Mouse (Mus musculus) cerebellum, postnatal 10 days (tissue): ENCODE data around the gene Gm16503.
"Not testable (repeated sequence)": the region's sequence is repeated elsewhere in the genome, so short reads cannot be mapped to it uniquely, and the experiment has no call there.

ENCODE experiments used
- DNase-seq, 2 experiments: peaks; one replicate each; pipeline ENCODE4 v3.0.0; 2021; ENCODE audit warnings: mixed read lengths in 2 of 2

Gene Gm16503

DNA sequence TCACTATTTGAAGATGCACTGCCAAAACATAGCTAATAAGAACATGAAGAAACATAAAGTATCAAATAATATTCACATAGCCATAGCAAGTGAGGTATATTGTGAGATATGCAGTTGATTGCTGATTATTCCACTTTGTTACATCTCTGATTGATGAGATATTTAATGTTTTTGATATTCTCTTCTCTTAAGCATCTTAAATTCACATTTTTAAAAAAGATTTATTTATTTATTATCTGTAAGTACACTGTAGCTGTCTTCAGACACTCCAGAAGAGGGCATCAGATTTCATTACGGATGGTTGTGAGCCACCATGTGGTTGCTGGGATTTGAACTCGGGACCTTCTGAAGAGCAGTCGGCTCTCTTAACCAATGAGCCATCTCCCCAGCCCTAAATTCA is at the start of gene Gm16503:
Gm16503 (plus strand) TSS at position 301 of the 400 bp plus-strand sequence.
- not testable (repeated sequence) for DNase-seq

DNA sequence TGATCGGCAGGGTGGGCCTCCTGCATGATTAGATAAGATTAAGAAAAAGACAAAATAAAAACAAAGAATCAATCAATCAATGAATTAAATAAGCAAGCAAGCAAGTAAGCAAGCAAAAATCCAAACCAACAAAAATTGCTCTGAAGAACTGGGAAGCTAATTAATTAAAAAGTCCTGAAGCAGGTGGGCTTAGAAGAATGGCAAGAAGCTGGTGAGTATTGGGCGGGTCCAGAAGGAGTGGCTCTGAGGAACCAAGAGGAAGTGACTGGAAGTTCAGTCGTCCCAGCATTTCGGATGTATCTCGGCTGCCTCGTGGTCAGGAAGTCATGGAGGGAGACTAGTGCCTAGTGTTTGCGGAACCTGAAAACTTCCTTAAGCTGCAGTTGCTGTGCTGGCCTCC is 47.9 kb upstream of the Gm16503 start, which contains the start of gene Zfp982:
Zfp982 (plus strand) TSS at position 301 of the 400 bp plus-strand sequence.
- not testable (repeated sequence) for DNase-seq

DNA sequence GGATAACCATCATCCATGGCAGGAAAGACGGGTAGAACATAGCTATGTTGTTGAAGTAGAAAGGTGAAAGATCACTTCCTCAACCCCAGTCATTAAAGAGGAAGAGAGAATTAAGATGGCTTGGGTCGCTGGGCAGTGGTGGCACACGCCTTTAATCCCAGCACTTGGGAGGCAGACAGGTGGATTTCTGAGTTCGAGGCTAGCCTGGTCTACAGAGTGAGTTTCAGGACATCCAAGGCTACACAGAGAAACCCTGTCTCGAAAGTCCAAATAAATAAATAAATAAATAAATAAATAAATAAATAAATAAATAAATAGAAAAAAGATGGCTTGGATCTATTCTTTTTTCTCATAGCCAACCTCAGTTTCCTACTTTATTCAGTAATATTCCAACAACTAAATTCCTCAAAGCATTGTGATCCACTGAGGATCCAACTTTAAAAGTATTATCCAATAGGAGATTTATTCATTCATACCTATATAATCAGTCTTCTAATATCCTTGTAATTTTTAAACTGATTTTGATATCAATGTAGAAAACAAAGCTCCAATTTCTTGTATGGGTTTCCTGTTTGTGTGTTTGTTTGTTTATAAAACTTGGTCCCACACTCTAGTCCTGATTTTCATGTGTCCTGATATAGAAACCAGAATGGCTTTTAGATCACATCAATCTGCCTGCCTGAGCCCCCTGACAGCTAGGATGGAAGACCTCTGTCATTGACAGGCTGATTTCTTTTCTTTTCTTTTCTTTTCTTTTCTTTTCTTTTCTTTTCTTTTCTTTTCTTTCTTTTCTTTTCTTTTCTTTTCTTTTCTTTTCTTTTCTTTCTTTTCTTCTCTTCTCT is 41.0 kb upstream of the Gm16503 start:
- DNase-seq, result not testable (repeated sequence)

DNA sequence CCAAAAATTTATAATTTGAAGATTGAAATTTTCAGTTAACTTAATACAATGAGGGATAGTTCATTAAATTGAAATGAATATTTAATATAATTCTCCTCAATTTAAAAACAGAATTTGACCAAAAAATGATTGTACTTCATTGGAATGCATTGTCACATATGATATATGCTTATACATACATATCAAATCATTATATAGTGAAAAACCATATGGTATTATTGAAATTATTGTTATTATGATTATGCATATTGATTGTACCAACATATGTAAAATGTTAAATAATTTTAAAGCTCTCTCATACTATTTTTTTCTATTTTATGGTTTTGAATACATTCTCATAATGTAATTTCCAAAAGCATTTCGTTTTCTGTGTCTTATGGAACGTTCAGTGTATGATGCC is 30.8 kb upstream of the Gm16503 start:
- no peak for DNase-seq

DNA sequence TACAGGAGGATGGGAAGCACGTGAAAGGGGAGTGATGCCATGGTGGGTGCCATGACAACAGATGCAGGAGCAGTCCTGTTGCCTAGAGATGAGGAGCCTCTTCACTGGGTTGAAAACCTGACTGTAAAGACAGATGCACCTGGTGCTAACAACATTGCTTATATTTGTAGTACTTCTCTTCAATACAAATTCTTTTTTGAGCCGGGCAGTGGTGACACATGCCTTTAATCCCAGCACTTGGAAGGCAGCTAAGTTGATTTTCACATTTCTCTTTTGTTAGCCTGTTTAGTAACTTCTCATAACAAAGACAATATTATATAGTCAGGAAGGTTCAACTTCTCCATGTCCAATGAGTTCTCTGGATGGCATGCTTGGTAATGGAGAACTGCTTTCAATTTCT is 21.0 kb upstream of the Gm16503 start:
- no peak for DNase-seq

DNA sequence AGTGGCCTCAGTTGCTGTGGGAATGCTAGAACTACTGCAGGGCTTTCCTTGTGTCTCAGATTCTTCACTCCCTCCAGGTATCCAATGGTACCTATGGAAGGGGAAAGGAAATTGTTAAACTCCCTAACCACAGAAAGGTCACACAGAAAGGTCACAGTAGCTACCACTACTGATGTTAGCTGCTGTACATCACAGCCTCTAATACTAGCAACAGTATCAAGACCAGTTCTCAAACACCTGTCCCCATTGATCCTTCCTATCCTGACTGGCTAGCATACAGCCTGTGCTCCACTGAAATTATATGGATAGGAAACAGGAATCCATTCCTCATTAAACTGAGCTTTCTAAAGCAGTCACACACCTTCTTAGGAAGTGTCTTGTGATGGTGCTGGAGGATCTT is 19.9 kb upstream of the Gm16503 start:
- DNase-seq, result no peak

DNA sequence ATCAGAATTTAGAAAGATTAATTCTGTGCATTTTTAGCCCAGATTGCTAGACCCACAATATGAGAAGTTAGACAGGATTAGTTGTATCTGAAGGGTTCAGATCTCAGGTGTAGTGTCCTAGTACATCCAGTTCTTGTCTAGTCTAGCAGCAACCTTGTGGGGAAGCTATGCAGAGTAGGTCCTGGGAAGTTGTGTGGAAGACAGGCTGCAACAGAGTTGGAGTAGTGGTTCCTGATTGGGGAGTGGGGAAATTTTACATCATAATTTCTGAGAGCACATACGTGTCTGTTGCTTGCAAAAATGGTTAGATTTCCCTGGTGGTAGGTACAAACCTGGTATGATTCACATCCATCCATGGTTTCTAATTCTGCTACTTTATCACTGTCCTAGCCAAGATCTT is 14.9 kb upstream of the Gm16503 start:
- DNase-seq, result no peak

DNA sequence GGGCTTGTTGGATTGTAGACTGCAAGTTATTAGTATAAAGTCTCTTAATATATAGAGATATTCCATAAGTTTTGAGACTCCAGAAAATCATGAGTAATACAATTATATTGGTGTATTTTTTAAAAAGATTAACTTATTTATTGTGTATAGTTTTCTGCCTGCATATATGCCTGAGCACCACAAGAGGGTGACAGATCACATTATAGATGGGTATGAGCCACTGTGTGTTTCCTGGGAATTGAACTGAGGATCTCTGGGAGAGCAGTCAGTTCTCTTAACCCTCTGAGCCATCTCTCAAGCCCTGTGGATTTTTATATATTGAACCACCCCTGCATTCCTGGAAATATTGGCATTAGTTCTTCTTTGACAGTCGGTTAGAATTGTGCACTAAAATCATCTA is 9.7 kb upstream of the Gm16503 start:
- DNase-seq, result no peak

DNA sequence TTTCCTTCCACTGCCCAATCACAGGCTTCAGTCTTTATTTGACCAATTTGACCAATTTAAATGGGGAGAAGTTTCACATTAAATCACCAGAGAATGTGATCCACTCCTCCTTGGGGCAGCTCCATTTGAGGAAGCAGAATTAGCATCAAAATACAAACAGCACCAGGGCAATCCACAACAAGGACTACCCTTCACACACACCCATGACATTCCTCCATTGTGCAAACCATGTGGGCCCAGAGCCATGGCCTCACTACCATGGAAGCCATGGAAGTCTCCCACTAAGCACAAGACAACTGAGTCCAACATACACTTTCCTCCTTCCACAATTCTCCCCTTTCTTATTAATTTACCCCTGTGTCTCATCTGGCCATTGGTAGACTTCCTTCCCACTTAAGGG is 4.1 kb upstream of the Gm16503 start:
- not testable (repeated sequence) for DNase-seq

DNA sequence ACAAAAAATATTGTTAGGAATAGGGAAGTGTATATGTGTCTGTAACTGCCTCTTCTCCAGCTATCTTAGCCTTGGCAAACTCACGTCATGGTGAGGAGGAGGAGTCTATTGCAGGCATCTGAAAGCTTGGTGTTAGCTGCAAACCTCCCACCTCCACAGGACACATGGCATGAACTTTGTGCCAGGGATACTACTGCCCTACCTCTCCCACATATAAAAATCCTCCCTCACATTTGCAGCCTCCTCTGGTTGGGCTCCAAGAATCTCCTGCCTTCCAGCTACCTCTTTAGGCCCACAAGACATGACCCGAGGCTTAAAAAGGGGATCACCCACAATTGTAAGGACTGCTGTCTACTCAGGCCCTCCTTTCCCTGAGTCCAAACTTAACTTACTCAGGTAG is 2.3 kb upstream of the Gm16503 start:
- no peak for DNase-seq

DNA sequence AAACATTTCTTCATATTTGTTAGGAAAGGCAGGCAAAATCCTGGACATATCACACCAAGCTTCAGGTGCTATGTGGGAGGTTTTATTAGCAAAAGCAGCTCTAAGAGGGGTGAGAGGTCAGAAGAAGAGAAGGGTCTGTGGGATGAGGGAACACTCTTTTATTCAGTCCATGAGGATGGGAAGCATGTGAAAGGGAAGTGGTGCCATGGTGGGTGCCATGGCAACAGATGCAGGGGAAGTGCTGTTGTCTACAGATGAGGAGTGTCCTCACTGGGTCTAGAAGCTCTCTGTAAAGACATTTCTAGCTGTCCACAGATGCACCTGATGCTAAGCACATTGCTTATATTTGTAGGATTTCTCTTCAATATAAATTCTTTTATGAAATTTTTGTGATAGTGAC is 1.1 kb downstream of the Gm16503 start:
- no peak for DNase-seq

DNA sequence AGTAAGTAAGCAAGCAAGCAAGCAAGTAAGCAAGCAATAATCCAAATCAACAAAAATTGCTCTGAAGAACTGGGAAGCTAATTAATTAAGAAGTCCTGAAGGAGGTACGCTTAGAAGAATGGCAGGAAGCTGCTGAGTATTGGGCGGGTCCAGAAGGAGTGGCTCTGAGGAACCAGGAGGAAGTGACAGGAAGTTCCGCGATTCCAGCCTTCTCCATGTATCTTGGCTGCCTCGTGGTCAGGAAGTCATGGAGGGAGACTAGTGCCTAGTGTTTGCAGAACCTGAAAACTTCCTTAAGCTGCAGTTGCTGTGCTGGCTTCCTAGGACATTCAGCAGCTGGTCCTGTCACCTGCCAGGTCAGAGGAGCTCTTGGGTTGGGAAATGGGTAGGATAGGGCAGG is 13.1 kb downstream of the Gm16503 start, which contains the start of gene Zfp985:
Zfp985 (plus strand) TSS at position 207 of the 400 bp plus-strand sequence.
- DNase-seq, result not testable (repeated sequence)

DNA sequence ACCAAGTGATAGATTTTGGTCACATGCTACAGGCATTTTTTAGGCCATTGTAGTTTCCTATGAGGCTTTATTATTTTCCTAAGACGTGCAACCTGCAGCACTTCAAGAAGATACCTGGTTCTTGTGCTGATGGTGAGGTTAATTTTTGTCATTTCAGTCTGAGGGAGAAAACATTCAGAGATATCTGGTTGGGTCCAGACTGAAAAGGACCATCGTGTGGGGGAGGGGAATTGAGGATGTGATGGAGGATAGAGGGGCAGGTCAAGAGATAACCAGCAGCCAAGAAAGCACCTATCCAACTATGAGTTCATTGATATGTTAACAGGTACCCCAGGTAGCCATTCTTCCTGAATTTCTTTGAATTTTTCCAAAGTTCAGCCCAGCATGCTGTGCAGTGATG is 14.3 kb downstream of the Gm16503 start:
- DNase-seq, result not testable (repeated sequence)

DNA sequence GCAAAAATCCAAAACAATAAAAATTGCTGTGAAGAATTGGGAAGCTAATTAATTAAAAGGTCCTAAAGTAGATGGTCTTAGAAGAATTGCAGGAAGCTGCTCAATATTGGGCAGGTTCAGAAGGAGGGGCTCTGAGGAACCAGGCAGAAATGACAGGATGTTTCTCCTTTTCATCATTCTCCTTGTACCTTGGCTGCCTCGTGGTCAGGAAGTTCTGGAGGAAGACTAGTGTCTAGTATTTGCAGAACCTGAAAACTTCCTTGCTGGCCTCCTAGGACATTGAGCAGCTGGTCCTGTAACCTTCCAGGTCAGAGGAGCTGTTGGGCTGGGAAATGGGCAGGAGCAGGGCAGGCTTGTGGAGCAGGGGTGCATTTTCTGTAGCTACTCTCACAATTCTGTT is 16.9 kb downstream of the Gm16503 start:
- DNase-seq, result not testable (repeated sequence)

DNA sequence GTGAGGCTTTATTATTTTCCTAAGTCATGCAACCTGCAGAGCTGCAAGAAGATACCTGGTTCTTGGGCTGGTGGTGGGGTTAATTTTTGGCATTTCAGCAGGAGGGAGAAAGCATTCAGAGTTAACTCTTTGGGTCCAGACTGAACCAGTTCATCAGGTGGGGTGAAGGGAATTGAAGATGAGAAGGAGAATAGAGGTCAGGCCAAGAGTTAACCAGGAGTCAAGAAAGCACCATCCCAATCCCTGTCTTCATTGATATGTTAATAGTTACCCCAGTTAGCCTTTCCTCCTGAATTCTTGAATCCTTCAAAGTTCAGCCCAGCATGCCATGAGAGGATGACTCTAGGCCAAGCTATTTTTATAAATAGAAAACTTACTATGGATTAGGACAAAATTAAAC is 18.0 kb downstream of the Gm16503 start:
- DNase-seq, result not testable (repeated sequence)

DNA sequence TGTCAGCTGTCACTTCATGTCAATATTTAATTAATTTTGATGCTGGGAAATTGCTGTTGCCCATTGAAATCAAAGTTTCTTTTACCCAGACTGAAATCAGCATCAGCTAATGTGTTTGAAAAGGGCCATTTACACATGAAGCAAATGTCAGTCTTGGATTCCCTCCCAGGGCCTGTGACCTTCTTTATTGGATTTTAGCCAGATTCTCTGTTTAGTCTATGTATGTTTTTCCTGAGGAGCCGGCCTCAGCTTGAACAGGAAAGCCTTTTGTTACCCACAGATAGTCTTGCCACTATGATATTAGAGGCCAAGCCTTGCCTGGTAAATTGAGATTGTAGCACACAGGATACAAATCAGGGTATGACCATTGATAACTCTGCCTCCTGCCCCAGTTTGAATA is 19.1 kb downstream of the Gm16503 start:
- DNase-seq, result not testable (repeated sequence)

DNA sequence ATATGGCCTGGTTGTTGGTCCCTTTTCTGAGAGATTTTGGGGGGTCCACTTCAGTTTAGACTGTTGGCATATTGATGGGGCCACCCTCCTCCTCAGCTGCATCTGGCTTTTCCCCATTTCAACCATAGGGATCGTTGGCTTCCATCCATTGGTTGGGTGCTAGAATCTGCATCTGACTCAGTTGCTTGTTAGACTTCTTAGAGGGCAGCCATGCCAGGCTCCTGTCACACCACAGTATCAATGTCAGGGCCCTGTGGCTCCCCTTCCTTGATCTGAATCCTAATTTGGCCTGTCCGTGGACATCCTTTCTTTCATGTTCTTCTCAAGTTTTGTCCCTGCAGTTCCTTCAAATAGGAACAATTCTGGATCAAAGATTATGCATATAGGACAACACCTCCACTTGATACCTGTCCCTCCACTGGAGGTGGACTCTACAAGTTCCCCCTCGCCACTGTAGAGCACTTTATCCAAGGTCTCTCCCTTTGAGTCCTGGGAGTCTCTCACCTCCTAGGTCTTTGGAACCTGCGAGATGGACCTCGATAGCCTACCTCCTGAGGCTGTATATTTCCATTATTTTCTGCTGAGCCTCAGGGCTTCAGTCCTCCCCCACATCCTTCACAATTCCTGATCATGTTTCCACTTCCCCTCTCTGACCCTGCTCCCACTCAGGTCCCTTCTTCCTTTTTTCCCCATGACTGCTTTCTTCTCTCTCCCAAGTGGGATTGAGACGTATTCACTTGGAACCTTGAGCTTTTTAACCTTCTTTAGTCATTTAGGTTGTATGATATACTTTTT is 25.6 kb downstream of the Gm16503 start:
- no peak for DNase-seq

DNA sequence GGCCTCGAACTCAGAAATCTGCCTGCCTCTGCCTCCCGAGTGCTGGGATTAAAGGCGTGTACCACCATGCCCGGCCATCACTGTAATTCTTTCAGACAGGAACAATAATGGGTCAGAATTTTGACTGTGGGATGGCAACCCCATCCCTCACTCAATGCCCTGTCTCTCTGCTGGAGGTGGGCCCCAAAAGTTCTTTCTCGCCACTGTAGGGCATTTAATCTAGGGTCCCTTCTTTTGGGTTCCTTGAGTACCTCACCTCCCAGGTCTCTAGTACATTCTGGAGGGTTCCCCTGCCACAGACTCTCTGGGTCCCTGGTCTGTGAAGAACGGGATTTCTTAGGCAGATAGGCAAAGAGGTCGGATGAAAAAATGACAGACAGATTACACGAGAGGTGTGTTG is 31.1 kb downstream of the Gm16503 start:
- not testable (repeated sequence) for DNase-seq

DNA sequence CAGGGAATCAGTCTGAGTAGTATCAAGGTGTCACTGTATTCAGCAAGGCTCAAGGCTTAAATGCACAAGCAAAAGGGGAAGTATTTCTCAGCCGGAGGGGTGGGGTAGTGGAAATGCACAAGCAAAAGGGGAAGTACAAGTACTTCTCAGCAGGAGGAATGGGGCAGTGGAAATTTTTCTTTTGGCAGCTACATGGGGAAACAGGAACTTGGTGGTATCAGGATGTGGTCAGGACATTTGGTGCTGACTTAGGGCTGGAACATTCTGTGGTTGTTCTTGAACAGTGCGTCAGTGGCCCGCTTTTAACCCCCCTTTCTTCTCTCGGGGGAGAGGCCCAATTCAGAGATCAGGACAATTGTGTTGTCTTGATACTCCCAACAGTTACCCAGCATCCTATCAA is 39.4 kb downstream of the Gm16503 start:
- DNase-seq, result not testable (repeated sequence)

DNA sequence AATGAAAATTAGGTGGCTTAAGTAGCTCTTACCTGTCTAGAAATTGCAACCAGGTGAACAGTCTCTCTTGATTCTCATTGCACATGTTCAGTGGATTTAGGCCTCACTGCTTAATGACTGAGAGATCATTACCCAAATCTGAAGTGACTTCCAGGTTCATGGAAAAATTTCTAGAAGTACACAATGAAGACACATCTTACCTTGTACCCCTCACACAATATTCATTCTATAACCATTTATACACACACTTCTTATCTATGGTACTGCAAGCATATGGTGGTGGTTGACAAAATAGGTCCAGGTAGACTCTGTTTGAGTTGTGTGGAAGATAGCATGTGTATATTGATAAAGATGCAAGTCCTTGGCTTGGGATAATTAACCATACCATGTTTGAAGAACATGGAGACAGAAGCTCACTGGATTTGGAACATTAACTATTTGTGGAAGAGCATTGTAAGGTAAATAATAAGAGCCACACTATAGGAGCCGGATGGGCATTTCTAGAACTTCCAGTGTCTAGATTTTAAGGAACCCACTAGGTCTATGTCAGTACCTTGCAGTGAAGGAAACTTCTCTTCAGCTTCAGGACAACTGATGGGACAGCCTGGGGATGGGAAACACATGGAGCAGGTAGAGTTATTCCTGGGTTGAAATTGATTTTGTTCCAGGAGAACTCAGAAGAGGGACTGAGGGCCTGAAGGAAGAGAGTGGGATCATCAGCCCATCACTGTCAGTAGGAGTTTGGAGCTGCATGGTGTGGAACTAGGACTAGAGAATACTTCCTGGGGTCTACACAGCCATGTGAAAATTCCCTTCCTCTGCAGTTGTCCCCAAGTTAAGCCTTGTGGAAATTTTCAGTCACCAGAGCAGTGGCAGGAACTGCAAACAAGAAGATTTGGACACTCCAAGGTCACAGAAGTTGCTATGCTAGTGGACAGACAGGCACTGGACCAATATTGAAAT is 46.8 kb downstream of the Gm16503 start:
- DNase-seq, result no peak
